Mouse (Mus musculus): ENCODE data around the gene Lmntd2. TPM values are rescaled to one million over a fixed set of nuclear protein-coding genes. Genes with fewer than 3 reads are reported as not detected.
"Not testable (repeated sequence)": the region's sequence is repeated elsewhere in the genome, so short reads cannot be mapped to it uniquely, and the experiment has no call there.

Lmntd2 gene
- 0.59 and 0.71 TPM in 2 replicates for polyA plus RNA-seq (2015; fragmentation: Nextera tagmentation; extraction: Ambion mirVana)

DNA sequence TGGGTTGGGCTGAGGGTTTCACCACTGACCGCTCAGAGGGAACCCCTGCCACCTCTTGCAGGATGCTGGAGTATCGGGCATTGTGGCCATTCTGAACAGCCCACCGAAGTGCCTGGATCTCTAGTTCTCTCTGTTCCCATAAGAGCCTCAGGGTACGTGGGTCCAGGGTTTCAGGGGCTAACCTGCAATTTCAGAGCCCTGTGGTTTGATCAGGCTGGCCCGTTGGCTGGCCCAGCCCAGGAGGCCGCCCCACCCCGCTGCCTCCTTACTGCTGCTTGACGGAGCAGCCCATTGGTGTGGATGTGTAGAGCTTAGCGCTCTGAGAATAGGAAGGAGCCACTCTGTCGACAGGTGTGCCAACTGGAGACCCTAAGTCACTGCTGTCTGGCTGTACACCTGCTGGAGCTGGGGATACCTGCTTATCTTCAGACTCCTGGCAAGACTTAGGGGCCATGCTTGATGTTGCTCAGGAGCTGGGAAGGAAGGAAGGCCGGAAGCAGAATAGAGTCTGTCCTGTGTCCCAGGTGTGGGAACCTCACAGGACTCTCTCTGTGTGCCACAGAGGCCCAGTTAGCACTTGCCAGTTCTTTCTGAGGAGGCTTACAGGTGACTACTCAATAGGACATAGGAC, at the start of gene Lmntd2:
Lmntd2 (minus strand) TSS at position 476 of the 631 bp plus-strand sequence.
- Histone ChIP-seq H3K27me3 (no peaks in the 10 kb centered on the region), H3K4me2 (peak within 1 kb of the TSS; percentile 100), H3K9ac (peak within 1 kb of the TSS; percentile 78), H3K27ac (peak within 1 kb of the TSS; percentile 93), H3K4me3 (replicated peaks) (peak within 1 kb of the TSS; percentile 82), H3K9me3 (replicated peaks) (no peaks in the 10 kb centered on the region), H3K4me1 (replicated peaks) (peaks cover 96% of the 10 kb centered on the region), H3K36me3 (peaks cover 17% of the 10 kb centered on the region)
- DNase-seq: no peak
- no peak for ATAC-seq (ENCODE audit: low read depth)
- WGBS (ENCODE audit: insufficient replicate concordance): 83% methylated on average over 11 of the region's 11 CpGs

DNA sequence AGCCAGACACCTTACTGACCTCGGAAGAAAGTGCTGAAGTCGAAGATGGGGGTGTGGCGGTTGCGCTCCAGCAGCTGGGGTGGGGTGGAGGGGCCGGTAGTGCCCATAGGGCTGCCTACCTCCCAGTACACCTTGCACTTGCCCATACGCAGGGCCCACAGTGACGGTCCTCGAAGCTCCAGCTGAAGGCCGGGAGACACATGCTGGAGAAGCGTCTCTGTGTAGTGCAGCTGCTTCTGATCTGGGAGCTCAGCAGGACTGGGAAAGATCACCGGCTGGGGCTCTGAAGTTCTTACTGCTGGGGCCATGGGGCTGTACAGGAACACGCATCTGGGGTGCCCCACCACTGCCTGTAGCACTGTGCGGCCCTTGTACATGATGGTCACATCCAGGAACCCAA, 49.8 kb upstream of the Lmntd2 start:
- H3K4me1 ChIP-seq (replicated peaks): peaks cover 31% of the 10 kb centered on the region
- peaks cover 60% of the 10 kb centered on the region for H3K36me3 ChIP-seq
- no peak overlapping the region for H3K27ac ChIP-seq
- H3K9me3 ChIP-seq (replicated peaks): no peaks in the 10 kb centered on the region
- H3K4me3 ChIP-seq (replicated peaks): no peak overlapping the region
- H3K9ac ChIP-seq: no peak overlapping the region
- no peak overlapping the region for H3K4me2 ChIP-seq
- DNase-seq (no peak), ATAC-seq (ENCODE audit: low read depth) (no peak)
- WGBS (ENCODE audit: insufficient replicate concordance): 88% methylated on average over 13 of the region's 13 CpGs
- 0 out of 2 replicates have a peak, but pooled peaks cover 3% of the 10 kb centered on the region for H3K27me3 ChIP-seq

DNA sequence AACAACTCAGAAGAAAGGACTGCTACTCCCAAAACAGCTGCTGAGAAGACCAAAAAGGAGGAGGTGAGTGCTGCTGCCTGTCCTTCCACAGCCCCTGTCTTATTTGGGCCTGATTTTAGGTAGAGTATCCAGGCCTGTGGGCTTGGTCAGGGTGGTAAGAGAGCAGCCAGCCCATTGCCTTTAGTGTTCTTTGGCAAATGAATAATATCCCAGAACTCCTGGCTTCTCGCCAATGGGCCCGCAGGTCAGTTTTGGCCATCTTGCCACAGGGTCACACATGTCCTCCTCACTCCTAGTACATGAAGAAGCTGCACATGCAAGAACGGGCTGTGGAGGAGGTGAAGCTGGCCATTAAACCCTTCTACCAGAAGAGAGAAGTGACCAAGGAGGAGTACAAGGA, 47.6 kb upstream of the Lmntd2 start:
- H3K27me3 ChIP-seq: no peaks in the 10 kb centered on the region
- WGBS (ENCODE audit: insufficient replicate concordance): 80% methylated on average over 3 of the region's 3 CpGs

DNA sequence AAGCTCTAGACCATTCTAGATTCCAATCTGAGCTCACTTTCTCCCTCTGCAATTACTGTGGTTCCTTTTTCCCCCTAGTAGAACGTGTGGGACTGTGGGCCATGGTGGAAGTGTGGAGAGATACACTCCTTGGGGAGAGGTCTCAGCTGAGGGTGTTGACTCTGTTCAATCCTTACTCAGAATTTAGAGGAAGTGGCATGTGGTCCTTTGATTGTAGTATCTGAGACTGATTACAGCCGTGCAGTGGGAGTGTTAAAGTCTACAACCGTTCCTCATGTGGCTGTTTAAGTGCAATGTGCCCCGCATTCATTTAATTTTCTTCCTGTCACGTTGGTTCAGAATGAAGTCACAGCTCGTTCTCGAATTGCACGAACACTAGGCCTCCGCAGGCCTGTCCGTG, 42.3 kb upstream of the Lmntd2 start:
- Histone ChIP-seq H3K9me3 (replicated peaks) (no peaks in the 10 kb centered on the region), H3K9ac (no peak overlapping the region), H3K27ac (no peak overlapping the region), H3K4me1 (replicated peaks) (0 out of 2 replicates have a peak, but pooled peaks cover 2% of the 10 kb centered on the region), H3K4me2 (no peak overlapping the region), H3K4me3 (replicated peaks) (no peak overlapping the region), H3K36me3 (peaks cover 96% of the 10 kb centered on the region), H3K27me3 (no peaks in the 10 kb centered on the region)
- DNase-seq (no peak), ATAC-seq (ENCODE audit: low read depth) (no peak)
- 81% methylated on average over 10 of the region's 10 CpGs for WGBS (ENCODE audit: insufficient replicate concordance)

More for the DNA sequence above, 47.6 kb upstream of the Lmntd2 start:
- Histone ChIP-seq H3K9me3 (replicated peaks) (no peaks in the 10 kb centered on the region), H3K9ac (no peak overlapping the region), H3K27ac (no peak overlapping the region), H3K36me3 (peaks cover 81% of the 10 kb centered on the region), H3K4me1 (replicated peaks) (peaks cover 26% of the 10 kb centered on the region), H3K4me2 (no peak overlapping the region), H3K4me3 (replicated peaks) (no peak overlapping the region)
- no peak for ATAC-seq (ENCODE audit: low read depth)
- DNase-seq: no peak

DNA sequence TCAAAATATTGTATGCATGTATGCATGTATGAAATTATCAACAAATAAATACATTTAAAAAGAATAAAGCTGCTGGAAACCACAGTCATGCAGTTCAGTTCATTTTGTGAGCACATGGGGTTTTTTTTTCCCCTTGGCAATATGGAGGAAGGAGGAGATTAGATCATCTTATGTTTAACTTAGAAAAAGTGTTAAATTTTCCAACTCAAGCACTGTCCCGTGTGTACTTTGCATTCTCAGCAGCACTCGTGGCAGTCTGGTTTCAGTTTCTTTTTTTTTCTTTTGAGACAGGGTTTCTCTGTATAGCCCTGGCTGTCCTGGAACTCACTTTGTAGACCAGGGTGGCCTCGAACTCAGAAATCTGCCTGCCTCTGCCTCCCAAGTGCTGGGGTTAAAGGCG, 36.6 kb upstream of the Lmntd2 start:
- not testable (repeated sequence) for H3K27me3 ChIP-seq
- H3K36me3 ChIP-seq: peaks cover 97% of the 10 kb centered on the region

DNA sequence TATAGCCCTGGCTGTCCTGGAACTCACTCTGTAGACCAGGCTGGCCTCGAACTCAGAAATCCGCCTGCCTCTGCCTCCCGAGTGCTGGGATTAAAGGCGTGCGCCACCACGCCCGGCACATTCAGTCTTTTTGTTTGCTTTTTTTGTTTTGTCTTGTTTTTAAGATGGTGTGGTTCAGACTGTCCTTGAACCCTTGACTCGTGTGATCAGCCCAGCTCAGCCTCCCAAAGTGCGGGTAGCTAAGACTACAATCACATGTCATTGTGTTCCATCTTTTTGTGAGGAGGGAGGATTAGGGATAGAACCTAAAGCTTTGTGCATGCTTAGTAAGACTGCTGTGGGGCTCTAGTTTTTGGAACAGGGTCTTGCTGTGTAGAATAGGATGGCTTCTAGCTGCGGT, 17.7 kb upstream of the Lmntd2 start:
- no peak for DNase-seq
- Histone ChIP-seq H3K27me3 (no peaks in the 10 kb centered on the region), H3K9me3 (replicated peaks) (no peaks in the 10 kb centered on the region; the same call in 1 of the 2 replicates), H3K36me3 (peaks cover 62% of the 10 kb centered on the region), H3K4me1 (replicated peaks) (peaks cover 32% of the 10 kb centered on the region), H3K4me3 (replicated peaks) (no peak overlapping the region), H3K4me2 (no peak overlapping the region), H3K9ac (no peak overlapping the region), H3K27ac (no peak overlapping the region)
- 83% methylated on average over 10 of the region's 10 CpGs for WGBS (ENCODE audit: insufficient replicate concordance)
- no peak for ATAC-seq (ENCODE audit: low read depth)

More for the DNA sequence above, 36.6 kb upstream of the Lmntd2 start:
- not testable (repeated sequence) for H3K4me1 ChIP-seq (replicated peaks); H3K9me3 ChIP-seq (replicated peaks); ATAC-seq (ENCODE audit: low read depth); H3K4me2 ChIP-seq; H3K9ac ChIP-seq; H3K4me3 ChIP-seq (replicated peaks); H3K27ac ChIP-seq; DNase-seq
- 85% methylated on average over 4 of the region's 4 CpGs for WGBS (ENCODE audit: insufficient replicate concordance)

DNA sequence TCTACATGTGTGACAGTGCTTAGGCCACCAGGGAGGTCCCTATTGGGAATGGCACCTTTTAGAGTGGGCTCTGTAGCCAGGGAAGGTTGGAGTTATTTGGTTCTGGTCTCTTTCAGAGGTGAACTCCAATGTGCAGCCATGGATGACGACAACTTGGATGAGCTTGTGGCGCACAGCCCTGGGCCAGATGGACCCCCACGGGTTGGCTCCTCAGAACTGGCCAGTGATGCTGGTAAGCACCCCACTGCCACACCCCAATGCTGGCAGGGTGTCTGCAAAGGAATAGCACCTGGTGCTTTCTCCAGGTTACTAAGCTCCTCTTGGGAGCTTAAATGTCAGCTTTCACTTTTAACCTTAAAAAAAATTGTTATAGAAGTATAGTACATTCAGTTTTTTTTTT, 17.2 kb upstream of the Lmntd2 start:
- no peak for ATAC-seq (ENCODE audit: low read depth)
- Histone ChIP-seq H3K9me3 (replicated peaks) (no peaks in the 10 kb centered on the region; the same call in 1 of the 2 replicates), H3K9ac (peak overlapping the region; percentile 99; the same call in 1 of the 2 replicates), H3K27me3 (no peaks in the 10 kb centered on the region), H3K36me3 (peaks cover 59% of the 10 kb centered on the region), H3K27ac (no peak overlapping the region; the same call in 1 of the 2 replicates), H3K4me1 (replicated peaks) (peaks cover 32% of the 10 kb centered on the region), H3K4me2 (peak overlapping the region; percentile 97; the same call in 1 of the 2 replicates), H3K4me3 (replicated peaks) (peak overlapping the region; percentile 97; the same call in 1 of the 2 replicates)
- WGBS (ENCODE audit: insufficient replicate concordance): 82% methylated on average over 3 of the region's 3 CpGs
- no peak for DNase-seq

DNA sequence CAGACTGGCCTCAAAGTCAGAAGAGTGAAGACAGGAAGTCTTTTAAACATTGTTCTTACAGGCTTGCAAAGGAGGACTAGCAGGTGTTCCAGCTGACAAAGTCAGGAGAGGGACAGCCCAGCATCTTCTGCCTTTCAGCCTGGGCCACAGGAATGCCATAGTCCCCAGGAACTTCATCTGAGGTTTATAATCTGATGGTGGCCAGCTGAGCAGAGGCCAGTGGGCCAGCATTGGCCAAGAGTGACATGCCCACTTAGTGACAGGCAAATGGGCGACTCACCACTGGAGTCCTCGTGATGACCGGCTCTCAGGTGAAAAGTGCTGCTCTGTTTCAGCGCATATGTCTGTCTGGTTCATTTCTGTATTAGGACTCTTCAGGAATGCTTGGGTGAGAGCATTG, 16.7 kb upstream of the Lmntd2 start:
- Histone ChIP-seq H3K36me3 (peaks cover 54% of the 10 kb centered on the region), H3K4me3 (replicated peaks) (peak overlapping the region; percentile 97), H3K4me1 (replicated peaks) (peaks cover 32% of the 10 kb centered on the region), H3K9ac (peak overlapping the region; percentile 99), H3K27me3 (no peaks in the 10 kb centered on the region), H3K4me2 (peak overlapping the region; percentile 97), H3K27ac (peak overlapping the region; percentile 89; the same call in 1 of the 2 replicates), H3K9me3 (replicated peaks) (no peaks in the 10 kb centered on the region; the same call in 1 of the 2 replicates)
- 92% methylated on average over 4 of the region's 4 CpGs for WGBS (ENCODE audit: insufficient replicate concordance)
- ATAC-seq (ENCODE audit: low read depth) (no peak), DNase-seq (no peak)

DNA sequence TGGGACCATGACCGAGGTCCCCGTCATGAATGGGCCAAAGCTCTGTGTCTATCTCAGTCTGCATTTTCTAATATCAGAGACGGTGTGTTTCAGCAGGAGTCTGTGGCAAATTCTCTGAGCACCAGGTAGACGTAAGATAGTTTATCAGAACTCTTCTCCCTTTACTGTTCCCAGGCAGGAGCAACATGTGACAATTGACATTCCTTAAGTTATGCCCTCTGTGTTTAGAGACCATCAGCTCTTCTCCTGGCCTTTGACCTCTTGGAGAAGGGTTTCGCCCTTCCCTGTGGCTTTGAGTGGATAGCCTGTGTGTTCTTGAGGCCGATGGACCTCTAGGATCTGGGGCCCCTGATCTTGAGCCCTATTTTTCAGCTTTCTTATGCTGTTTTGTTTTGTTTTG, 15.8 kb upstream of the Lmntd2 start:
- peaks cover 45% of the 10 kb centered on the region for H3K36me3 ChIP-seq
- H3K27ac ChIP-seq: peak overlapping the region; percentile 89
- H3K9me3 ChIP-seq (replicated peaks): no peaks in the 10 kb centered on the region; the same call in 1 of the 2 replicates
- H3K4me3 ChIP-seq (replicated peaks): peak overlapping the region; percentile 97
- DNase-seq: no peak
- WGBS (ENCODE audit: insufficient replicate concordance): 31% methylated on average over 6 of the region's 6 CpGs
- H3K27me3 ChIP-seq: no peaks in the 10 kb centered on the region
- H3K9ac ChIP-seq: peak overlapping the region; percentile 99
- peak overlapping the region; percentile 97 for H3K4me2 ChIP-seq
- ATAC-seq (ENCODE audit: low read depth): no peak
- H3K4me1 ChIP-seq (replicated peaks): peaks cover 32% of the 10 kb centered on the region

DNA sequence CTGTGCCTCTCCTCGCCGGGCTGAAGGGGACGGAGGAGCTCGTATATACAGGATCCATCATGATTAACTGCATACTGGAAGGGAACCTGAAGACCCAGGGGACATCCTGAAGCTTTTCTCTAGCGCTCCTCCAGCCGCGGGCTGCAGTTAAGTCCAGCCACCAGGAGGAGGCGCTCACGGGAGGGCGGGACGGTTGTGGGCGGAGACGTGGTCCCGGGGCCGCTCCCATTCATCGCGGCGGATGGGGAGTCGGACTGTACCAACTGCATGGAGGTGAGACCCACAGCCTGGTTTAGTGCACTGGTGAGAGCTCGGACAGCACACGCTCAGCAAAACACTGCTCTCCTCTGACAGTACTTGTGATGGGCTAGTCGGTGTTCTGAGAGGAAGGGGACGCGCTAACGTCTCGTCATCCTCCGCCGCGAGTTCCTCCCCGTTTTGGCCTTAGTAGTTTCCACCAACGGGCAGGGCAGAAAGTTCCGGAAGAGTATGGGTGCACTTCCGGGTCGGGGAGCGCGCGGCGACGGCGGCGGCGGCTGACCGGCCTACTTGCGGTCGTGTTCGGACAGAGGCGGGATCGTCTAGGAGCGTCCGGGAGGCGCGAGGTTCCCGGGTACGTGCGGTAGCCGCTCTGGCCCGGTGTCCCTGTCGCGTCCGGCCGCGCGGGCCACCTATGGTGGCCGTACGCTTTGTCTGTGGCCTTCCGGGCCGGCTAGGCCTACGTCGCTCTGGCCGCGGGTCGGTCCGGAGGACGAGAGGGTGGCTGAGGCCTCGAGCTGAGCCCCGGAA, 14.6 kb upstream of the Lmntd2 start, which contains the start of gene Phrf1:
Phrf1 (plus strand) TSS at position 506 of the 789 bp plus-strand sequence.
- WGBS (ENCODE audit: insufficient replicate concordance): under 1% methylated on average over 76 of the region's 76 CpGs

DNA sequence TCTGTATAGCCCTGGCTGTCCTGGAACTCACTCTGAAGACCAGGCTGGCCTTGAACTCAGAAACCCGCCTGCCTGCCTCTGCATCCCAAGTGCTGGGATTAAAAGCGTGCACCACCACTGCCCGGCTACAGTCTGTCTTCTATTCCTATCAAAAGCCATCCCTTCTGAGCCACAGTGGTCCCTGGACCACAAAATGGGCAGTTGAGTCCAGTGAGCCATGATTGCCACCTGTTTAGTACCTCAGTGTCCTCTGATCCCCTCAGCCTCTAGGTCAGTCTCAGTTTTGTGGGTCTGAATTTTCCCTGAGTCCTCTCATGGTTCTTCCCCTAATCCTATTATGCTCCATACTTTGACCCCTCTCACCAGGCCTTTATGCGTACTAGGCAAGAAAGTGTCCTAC, 13.9 kb upstream of the Lmntd2 start:
- H3K9me3 ChIP-seq (replicated peaks): no peaks in the 10 kb centered on the region; the same call in 1 of the 2 replicates
- 0 out of 2 replicates have a peak overlapping the region, but pooled peaks have one; percentile 97 for H3K4me3 ChIP-seq (replicated peaks)
- H3K4me2 ChIP-seq: peak overlapping the region; percentile 31
- H3K4me1 ChIP-seq (replicated peaks): peaks cover 38% of the 10 kb centered on the region
- ATAC-seq (ENCODE audit: low read depth): no peak; the same call in 1 of the 2 replicates
- DNase-seq: no peak
- WGBS (ENCODE audit: insufficient replicate concordance): 77% methylated on average over 4 of the region's 4 CpGs
- H3K9ac ChIP-seq: peak overlapping the region; percentile 54; the same call in 1 of the 2 replicates
- H3K27me3 ChIP-seq: no peaks in the 10 kb centered on the region
- H3K27ac ChIP-seq: peak overlapping the region; percentile 67
- peaks cover 26% of the 10 kb centered on the region for H3K36me3 ChIP-seq

More for the DNA sequence above, 14.6 kb upstream of the Lmntd2 start, which contains the start of gene Phrf1:
- Histone ChIP-seq H3K27me3 (no peaks in the 10 kb centered on the region), H3K36me3 (peaks cover 33% of the 10 kb centered on the region), H3K4me2 (peak within 1 kb of the TSS; percentile 97), H3K9me3 (replicated peaks) (no peaks in the 10 kb centered on the region; the same call in 1 of the 2 replicates), H3K4me3 (replicated peaks) (peak within 1 kb of the TSS; percentile 97), H3K9ac (peak within 1 kb of the TSS; percentile 99), H3K4me1 (replicated peaks) (peaks cover 32% of the 10 kb centered on the region), H3K27ac (peak within 1 kb of the TSS; percentile 89)
- DNase-seq (peak; percentile 84), ATAC-seq (ENCODE audit: low read depth) (peak; percentile 90)

Measured in liver, embryonic 13.5 days (tissue).